Mouse (Mus musculus) midbrain, embryonic 13.5 days (tissue): ENCODE measurements around the gene Thrsp. TPM values are rescaled to one million over a fixed set of nuclear protein-coding genes. Genes with fewer than 3 reads are reported as not detected.
"Not testable (repeated sequence)": the region's sequence is repeated elsewhere in the genome, so short reads cannot be mapped to it uniquely, and the experiment has no call there.

ENCODE experiments used
- ATAC-seq: fragments of 200-750 bp; cut with Nextera tagmentation; 2 replicates; pipeline ENCODE4 v1.8.0; 2017; ENCODE audit warnings: mild to moderate bottlenecking, moderate TSS enrichment, moderate library complexity
- H3K27ac ChIP-seq: fragments of 300-500 bp; sonication (generic); 2 replicates; pipeline ENCODE4 v1.5.1; 2015; ENCODE audit warnings: inconsistent platforms, mild to moderate bottlenecking, moderate library complexity
- H3K27me3 ChIP-seq: fragments of 300-500 bp; sonication (generic); 2 replicates; pipeline ENCODE4 v1.6.1; 2015; ENCODE audit warnings: mild to moderate bottlenecking, inconsistent platforms
- H3K36me3 ChIP-seq: fragments of 300-500 bp; sonication (generic); 2 replicates; pipeline ENCODE4 v1.6.1; 2015; ENCODE audit warnings: mild to moderate bottlenecking, inconsistent platforms
- H3K4me1 ChIP-seq: fragments of 300-500 bp; sonication (generic); replicated peaks from 2 replicates; pipeline ENCODE4 v1.6.1; 2015; ENCODE audit warnings: inconsistent platforms
- H3K4me2 ChIP-seq: fragments of 300-500 bp; sonication (generic); replicated peaks from 2 replicates; pipeline ENCODE4 v1.6.1; 2015; ENCODE audit warnings: moderate library complexity, mild to moderate bottlenecking, inconsistent platforms
- H3K4me3 ChIP-seq: fragments of 300-500 bp; sonication (generic); replicated peaks from 2 replicates; pipeline ENCODE4 v1.5.1; 2015; ENCODE audit warnings: mild to moderate bottlenecking, inconsistent platforms
- H3K9ac ChIP-seq: fragments of 300-500 bp; sonication (generic); replicated peaks from 2 replicates; pipeline ENCODE4 v1.6.1; 2015; ENCODE audit warnings: mild to moderate bottlenecking, inconsistent platforms
- H3K9me3 ChIP-seq: fragments of 300-500 bp; sonication (generic); 2 replicates; pipeline ENCODE4 v1.6.1; 2016; ENCODE audit warnings: mild to moderate bottlenecking, inconsistent platforms
- WGBS: fragments of 180-500 bp; shearing (Covaris S2); methylation state at CpG from one replicate; pipeline ENCODE4 v1.1.7; 2015; 5-methylcytosine and 5-hydroxymethylcytosine counted together
- polyA plus RNA-seq: library from polyadenylated mRNA; unstranded; fragments of >200 nt; fragmentation: Nextera tagmentation; extraction: Ambion mirVana; gene quantifications from 2 replicates; pipeline ENCODE4 v1.2.1, GENCODE M21; 2015

Thrsp gene
- 0.81 and 0.89 TPM in 2 replicates for polyA plus RNA-seq

DNA sequence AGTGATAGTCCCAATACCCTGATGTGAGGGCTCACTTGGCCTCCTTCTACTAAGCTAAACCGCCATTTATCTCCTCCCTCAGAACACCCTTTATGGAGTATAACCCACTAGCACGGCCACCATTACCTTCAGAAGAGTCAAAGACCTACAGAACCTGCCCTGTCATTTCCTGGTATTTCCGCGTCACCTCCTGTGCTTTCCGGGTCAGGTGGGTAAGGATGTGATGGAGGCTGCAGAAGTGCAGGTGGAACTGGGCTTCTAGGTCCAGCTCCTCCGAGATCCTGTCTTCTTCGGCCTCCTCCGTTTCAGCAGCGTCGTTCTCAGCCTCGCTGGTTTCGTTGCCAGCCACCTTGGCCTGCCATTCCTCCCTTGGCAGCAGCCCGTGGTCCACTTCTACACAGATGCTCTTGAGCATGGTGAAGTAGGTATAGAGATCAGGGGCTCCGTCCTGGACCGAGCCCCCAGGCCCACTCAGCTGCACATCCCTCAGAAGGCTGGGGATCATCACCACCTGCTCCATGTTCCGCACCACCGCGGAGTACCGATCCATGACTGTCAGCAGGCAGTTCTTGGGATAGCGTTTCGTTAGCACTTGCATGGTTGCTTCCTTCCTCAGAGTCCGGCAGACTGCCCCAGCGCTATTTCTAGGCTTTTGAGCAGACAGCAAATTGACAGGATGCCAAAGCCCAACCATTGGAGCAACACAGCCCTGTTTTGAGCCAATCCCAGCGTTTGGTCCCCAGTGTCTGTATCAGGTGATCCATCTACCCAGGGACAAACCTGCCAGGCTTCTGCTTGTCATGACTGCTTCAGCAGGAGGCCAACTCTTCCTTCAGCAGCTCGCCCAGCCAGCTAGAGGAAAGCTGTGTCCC is at the start of gene Thrsp:
Gene Thrsp, minus strand, starts transcription at position 825 of the 872 bp plus-strand sequence.
- Histone ChIP-seq H3K4me2 (no peak within 1 kb of the TSS), H3K9ac (no peak within 1 kb of the TSS), H3K27ac (no peak within 1 kb of the TSS), H3K27me3 (no peaks in the 10 kb centered on the region), H3K4me1 (no peaks in the 10 kb centered on the region), H3K36me3 (0 out of 2 replicates have a peak, but pooled peaks cover 11% of the 10 kb centered on the region), H3K4me3 (no peak within 1 kb of the TSS), H3K9me3 (no peaks in the 10 kb centered on the region)
- WGBS, result 82% methylated on average over 25 of the region's 25 CpGs
- no peak for ATAC-seq

DNA sequence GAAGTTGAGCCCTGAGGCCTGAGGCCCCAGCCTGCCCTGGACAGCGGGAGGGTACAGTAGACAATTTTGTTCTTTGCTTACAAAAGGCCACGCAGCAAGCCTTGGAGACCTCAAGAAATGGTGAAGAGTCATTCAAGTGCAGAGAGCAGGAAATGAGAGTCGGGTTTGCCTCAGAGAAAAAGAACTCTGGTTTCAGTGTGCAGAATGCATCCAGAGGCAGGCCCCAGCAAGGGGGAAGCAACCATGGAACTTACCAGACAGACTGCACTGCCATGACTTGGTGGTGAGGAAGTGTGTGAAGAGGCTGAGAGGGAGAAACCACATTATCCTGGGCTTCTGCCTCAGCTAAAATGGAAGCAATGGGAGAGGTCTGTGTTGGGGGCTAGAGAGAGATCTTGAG is 38.0 kb upstream of the Thrsp start:
- ATAC-seq, result no peak
- Histone ChIP-seq H3K9ac (no peak overlapping the region), H3K27me3 (0 out of 2 replicates have a peak, but pooled peaks cover 8% of the 10 kb centered on the region), H3K4me1 (peaks cover 10% of the 10 kb centered on the region), H3K9me3 (no peaks in the 10 kb centered on the region), H3K4me2 (no peak overlapping the region), H3K27ac (no peak overlapping the region), H3K36me3 (no peaks in the 10 kb centered on the region; the same call in 1 of the 2 replicates), H3K4me3 (no peak overlapping the region)
- 89% methylated on average over 3 of the region's 3 CpGs for WGBS

DNA sequence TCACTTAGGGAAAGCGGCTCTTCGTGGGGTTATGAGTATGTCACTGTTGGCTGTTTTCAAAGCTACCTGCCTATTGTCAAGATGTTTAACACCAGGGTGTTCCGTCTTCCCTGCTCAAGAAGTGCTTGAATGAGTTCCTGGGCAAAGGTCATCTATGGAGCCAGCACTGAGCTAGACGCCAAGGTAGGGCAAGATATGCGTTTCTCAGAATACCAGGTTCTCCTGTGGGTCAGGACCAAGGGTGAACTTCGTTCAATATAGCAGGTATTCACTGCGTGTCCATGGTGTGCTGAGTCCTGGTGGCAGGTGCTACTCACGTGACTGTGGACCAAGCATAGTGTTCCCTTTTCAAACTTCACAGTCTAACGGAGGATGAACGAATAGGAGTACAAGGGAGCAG is 37.3 kb upstream of the Thrsp start:
- Histone ChIP-seq H3K9me3 (no peaks in the 10 kb centered on the region), H3K4me2 (no peak overlapping the region), H3K9ac (no peak overlapping the region), H3K36me3 (no peaks in the 10 kb centered on the region; the same call in 1 of the 2 replicates), H3K4me1 (peaks cover 10% of the 10 kb centered on the region), H3K4me3 (no peak overlapping the region), H3K27me3 (0 out of 2 replicates have a peak, but pooled peaks cover 8% of the 10 kb centered on the region), H3K27ac (no peak overlapping the region)
- ATAC-seq, result no peak
- WGBS, result 92% methylated on average over 10 of the region's 10 CpGs

DNA sequence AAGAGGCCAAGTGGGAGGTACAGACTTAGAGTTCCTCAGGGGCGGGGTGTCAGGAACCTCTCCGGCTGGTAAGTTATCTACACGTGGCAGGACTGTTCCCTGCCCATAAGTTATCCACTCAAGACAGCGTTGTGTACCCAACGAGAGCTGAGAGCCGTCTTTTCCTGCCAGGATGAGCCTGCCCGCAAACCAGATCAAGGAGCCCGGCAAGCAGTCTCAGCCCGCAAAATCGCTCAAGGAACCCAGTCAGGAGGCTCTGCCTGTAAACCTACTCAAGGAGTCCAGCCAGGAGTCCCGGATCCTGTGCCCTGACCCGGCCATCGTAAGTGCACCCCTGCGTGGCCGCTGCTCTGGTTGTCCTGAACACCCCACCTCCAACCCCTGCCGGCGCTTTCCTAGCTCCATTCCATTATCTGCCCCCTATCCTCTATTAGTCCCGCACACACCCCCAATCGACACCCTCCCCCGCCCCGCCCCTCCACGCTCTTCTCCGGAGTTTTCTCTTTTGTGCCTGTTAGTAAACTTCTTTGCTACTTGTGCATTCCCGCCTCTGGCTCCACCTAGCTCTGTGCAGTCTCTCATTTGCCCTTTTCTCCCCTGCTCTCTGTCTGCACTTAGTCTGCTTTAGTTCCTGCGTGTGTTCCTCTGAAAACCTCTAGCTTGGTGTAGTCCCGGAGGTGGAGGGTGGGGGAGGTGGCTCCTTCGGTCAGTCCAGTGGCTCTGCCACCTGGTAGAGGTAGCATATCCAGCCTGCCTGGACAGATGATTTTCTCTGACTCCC is 35.8 kb upstream of the Thrsp start:
- Histone ChIP-seq H3K4me1 (peaks cover 10% of the 10 kb centered on the region), H3K27me3 (0 out of 2 replicates have a peak, but pooled peaks cover 8% of the 10 kb centered on the region), H3K9me3 (peaks cover 5% of the 10 kb centered on the region; the same call in 1 of the 2 replicates), H3K36me3 (no peaks in the 10 kb centered on the region; the same call in 1 of the 2 replicates), H3K4me2 (peak overlapping the region; percentile 57), H3K9ac (peak overlapping the region; percentile 52), H3K27ac (no peak overlapping the region), H3K4me3 (peak overlapping the region; percentile 27)
- 8% methylated on average over 27 of the region's 27 CpGs for WGBS
- peak; percentile 40; the same call in 1 of the 2 replicates for ATAC-seq

DNA sequence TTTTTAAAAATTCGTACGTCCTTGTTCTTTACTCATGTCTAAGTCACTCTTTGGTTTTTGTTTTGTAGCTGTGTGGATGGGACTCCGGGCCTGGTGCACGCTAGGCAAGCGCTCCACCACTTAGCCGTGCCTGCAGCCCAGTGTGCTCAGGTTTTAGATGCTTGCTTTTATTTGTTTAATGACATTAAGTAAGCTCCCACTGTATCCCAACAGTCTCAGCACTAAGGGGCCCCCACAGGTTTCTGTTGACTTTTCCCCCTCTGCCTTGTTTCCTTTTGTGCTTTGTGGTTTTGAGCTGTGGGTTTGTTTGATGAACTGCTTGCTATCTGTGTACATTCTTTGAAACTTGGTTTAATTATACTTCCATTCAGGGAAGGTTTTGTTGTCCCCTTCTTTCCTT is 34.7 kb upstream of the Thrsp start:
- Histone ChIP-seq H3K27ac (no peak overlapping the region), H3K4me3 (no peak overlapping the region), H3K9ac (no peak overlapping the region), H3K36me3 (no peaks in the 10 kb centered on the region), H3K9me3 (peaks cover 5% of the 10 kb centered on the region; the same call in 1 of the 2 replicates), H3K27me3 (0 out of 2 replicates have a peak, but pooled peaks cover 8% of the 10 kb centered on the region), H3K4me2 (no peak overlapping the region), H3K4me1 (peaks cover 10% of the 10 kb centered on the region)
- 81% methylated on average over 6 of the region's 6 CpGs for WGBS
- ATAC-seq, result no peak

DNA sequence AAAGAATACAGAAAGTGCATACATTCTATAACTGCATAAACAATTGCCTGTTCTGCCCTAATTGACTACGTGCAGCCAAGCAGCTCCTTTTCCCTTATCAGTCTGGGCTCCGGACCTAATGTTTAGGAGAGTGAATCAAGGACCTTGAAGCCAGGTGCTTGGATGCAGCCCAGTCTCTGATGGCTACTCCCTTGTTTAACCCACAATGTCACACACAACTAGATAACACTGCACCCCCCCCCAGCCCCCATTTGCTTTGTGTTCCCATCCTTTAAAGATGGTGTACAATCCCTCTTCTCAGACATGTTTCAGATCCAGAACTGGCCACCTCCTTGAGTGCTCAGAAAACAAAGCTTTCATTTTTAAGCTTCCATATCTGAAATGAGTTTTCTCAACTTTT is 33.5 kb upstream of the Thrsp start, which contains the start of gene Kctd14:
Gene Kctd14, plus strand, starts transcription at position 301 of the 400 bp plus-strand sequence.
- not testable (repeated sequence) for H3K4me3 ChIP-seq, H3K27me3 ChIP-seq, ATAC-seq, H3K4me2 ChIP-seq, H3K36me3 ChIP-seq, H3K9ac ChIP-seq, H3K9me3 ChIP-seq, H3K27ac ChIP-seq
- peaks cover 10% of the 10 kb centered on the region for H3K4me1 ChIP-seq
- 91% methylated on average over 2 of the region's 2 CpGs for WGBS

DNA sequence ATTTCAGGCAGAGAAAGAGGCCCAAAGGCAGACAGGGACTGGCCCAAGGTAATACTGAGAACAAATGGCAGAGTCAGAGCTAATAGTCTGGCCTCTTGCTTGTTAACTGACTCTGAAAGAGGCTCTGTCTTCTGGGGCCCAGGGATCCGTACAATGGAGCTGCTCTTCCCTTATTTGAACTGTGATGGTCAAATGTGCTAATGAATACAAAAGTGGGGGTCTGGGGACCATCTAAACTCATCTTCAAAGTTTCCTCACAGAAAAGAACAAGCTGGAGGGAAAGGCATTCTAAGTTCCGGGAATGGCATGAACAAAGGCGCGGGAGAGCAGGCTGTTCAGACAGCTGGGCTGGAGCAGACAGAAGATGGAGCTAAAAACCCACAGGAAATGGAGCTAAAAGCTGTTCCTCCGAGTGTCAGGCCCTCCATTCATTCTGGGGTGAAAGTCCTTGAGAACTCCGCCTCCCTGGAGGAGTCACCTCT is 29.6 kb upstream of the Thrsp start:
- no peak overlapping the region for H3K9ac ChIP-seq
- 59% methylated on average over 6 of the region's 6 CpGs for WGBS
- peak; percentile 82 for ATAC-seq

DNA sequence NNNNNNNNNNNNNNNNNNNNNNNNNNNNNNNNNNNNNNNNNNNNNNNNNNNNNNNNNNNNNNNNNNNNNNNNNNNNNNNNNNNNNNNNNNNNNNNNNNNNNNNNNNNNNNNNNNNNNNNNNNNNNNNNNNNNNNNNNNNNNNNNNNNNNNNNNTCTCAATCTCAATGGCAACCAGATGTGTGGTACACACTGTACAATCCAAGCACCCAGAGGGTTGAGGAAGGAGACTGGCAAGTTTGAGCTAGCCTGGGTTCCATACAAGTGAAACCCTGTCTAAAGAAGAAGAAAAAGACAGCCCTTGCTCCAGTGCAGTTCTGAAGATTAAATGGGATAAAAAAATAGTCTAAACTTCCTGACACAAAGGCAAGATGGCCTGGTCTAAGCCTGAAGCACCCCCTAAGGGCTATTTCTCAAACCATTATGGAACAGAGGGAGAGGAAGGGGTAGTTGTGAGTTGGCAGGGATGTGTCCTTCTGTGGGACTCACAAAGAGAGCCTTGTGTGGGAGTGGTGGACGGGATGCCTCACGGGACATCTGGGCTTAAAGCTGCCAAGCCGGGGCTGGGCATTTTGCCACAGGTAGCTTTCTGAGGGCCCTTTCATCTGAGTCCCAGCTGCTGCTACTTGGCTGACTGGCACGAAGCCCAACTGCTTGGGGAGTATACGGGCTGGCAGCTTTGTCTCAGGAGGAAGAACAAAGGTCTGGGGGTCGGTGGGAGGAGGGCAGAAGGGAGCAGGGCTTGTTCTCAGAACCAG is 28.8 kb upstream of the Thrsp start:
- Histone ChIP-seq H3K4me1 (no peaks in the 10 kb centered on the region; the same call in 1 of the 2 replicates), H3K27ac (peak overlapping the region; percentile 86), H3K4me3 (no peak overlapping the region), H3K36me3 (no peaks in the 10 kb centered on the region), H3K27me3 (no peaks in the 10 kb centered on the region), H3K9me3 (peaks cover 5% of the 10 kb centered on the region; the same call in 1 of the 2 replicates), H3K4me2 (no peak overlapping the region), H3K9ac (no peak overlapping the region)
- 29% methylated on average over 6 of the region's 6 CpGs for WGBS
- peak; percentile 96 for ATAC-seq

More for the DNA sequence above, 29.6 kb upstream of the Thrsp start:
- Histone ChIP-seq H3K4me3 (no peak overlapping the region), H3K4me1 (no peaks in the 10 kb centered on the region; the same call in 1 of the 2 replicates), H3K36me3 (no peaks in the 10 kb centered on the region), H3K27ac (peak overlapping the region; percentile 86), H3K9me3 (peaks cover 5% of the 10 kb centered on the region; the same call in 1 of the 2 replicates), H3K4me2 (no peak overlapping the region), H3K27me3 (no peaks in the 10 kb centered on the region)

DNA sequence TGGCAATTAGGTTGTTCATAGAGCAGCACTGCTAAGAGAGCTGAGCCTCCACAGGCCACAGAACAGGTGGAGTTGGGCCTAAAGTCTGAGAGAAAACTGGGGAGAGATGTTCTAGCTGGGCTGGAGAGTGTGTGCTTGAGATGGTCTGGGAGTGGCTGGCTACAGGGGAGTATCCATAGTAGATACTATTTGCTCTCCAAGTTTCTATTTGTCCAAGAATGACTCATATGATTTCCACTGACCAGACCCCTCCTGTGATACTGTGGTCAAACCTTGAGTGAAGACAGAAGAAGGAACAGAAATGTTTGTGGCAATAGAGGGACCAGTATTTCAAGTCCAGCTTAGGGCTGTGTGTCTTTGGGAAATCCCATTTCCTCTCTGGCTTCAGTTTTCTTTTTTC is 21.5 kb upstream of the Thrsp start:
- H3K4me1 ChIP-seq, result no peaks in the 10 kb centered on the region
- no peak overlapping the region for H3K4me3 ChIP-seq
- ATAC-seq, result no peak
- H3K27ac ChIP-seq, result no peak overlapping the region
- H3K4me2 ChIP-seq, result no peak overlapping the region
- H3K9me3 ChIP-seq, result no peaks in the 10 kb centered on the region
- no peaks in the 10 kb centered on the region for H3K27me3 ChIP-seq
- H3K36me3 ChIP-seq, result no peaks in the 10 kb centered on the region
- no peak overlapping the region for H3K9ac ChIP-seq

DNA sequence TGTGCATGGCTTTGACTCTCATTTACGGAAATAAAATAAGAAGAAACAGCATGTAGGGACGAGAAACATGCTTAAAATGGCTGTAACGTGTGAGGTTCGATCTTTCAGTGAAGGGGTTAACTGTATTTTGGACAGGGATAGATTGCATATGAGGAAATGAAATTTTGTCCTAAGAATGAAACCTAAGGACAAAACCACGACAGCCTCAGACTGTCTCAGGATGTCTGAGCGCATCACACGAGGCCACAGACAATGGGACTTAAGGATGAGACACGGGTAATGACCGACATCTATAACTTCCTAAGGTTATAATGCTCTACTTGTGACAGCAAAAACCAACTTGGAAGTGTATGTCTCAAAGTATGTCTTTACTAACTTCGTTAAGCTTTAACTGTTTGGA is 17.0 kb upstream of the Thrsp start:
- WGBS, result 84% methylated on average over 10 of the region's 10 CpGs
- no peaks in the 10 kb centered on the region for H3K9me3 ChIP-seq
- H3K27ac ChIP-seq, result no peak overlapping the region
- ATAC-seq, result no peak
- no peak overlapping the region for H3K4me2 ChIP-seq
- H3K27me3 ChIP-seq, result no peaks in the 10 kb centered on the region
- H3K4me3 ChIP-seq, result no peak overlapping the region
- no peaks in the 10 kb centered on the region for H3K36me3 ChIP-seq
- no peak overlapping the region for H3K9ac ChIP-seq
- peaks cover 10% of the 10 kb centered on the region for H3K4me1 ChIP-seq

DNA sequence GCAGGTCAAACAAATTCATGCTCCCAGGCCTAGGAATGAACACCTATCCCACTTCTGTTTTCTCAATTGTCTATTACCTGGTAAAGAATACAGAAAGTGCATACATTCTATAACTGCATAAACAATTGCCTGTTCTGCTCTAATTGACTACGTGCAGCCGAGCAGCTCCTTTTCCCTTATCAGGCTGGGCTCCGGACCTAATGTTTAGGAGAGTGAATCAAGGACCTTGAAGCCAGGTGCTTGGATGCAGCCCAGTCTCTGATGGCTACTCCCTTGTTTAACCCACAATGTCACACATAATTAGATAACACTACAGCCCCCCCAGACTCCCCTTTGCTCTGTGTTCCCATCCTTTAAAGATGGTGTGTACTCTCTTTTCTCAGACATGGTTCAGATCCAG is 16.0 kb upstream of the Thrsp start:
- not testable (repeated sequence) for H3K27ac ChIP-seq, H3K4me2 ChIP-seq, H3K9ac ChIP-seq, H3K4me3 ChIP-seq, H3K36me3 ChIP-seq, ATAC-seq, H3K27me3 ChIP-seq, H3K9me3 ChIP-seq
- WGBS, result 87% methylated on average over 3 of the region's 3 CpGs
- peaks cover 16% of the 10 kb centered on the region for H3K4me1 ChIP-seq
